In genomic region chr1:155741378-155741945, GRCm38 (mm10) we compare ENCODE assay signal across 8 mouse cellular contexts. TPM values are rescaled to one million over a fixed set of nuclear protein-coding genes. Genes with fewer than 3 reads are reported as not detected.
DNase-seq lines count a peak whose midpoint lies in the region; ATAC-seq and TF ChIP-seq lines count a peak whose summit lies in the region.
"Had no signal": no experiment of that assay in that cellular context is flagged by ENCODE, and none has a peak within 500 bp of the region (broad histone marks: within the 10 kb centered on the region; RNA-seq: fewer than 3 reads in every experiment).

No protein-coding gene starts in this region.

- no peak overlapping the region for H3K27ac ChIP-seq in forebrain, embryonic 16.5 days (ENCODE audit: low read length)
- H3K27ac ChIP-seq in liver, embryonic 12.5 days, result no peak overlapping the region
- H3K27ac ChIP-seq in stomach, postnatal 0 days (replicated peaks), result no peak overlapping the region

- peaks cover 51% of the 10 kb centered on the region for H3K4me1 ChIP-seq in megakaryocyte, embryonic 14.5 days
- H3K4me1 ChIP-seq in forebrain, embryonic 16.5 days (replicated peaks; ENCODE audit: control insufficient read depth, insufficient read depth, low read length), result peaks cover 29% of the 10 kb centered on the region
- H3K4me1 ChIP-seq in liver, embryonic 12.5 days, result peaks cover 25% of the 10 kb centered on the region
- 0 out of 2 replicates have a peak, but pooled peaks cover 6% of the 10 kb centered on the region for H3K4me1 ChIP-seq in stomach, postnatal 0 days (replicated peaks; ENCODE audit: control insufficient read depth, insufficient read depth)

- TF ChIP-seq CTCF in stomach, postnatal 0 days (IDR thresholded peaks at IDR 0.05; ENCODE audit: low read depth), result no peak

- TF ChIP-seq EP300 in stomach, postnatal 0 days (optimal IDR thresholded peaks at IDR 0.05), result no peak

- under 1% methylated on average over 34 of the region's 34 CpGs for WGBS in forebrain, embryonic 16.5 days
- under 1% methylated on average over 34 of the region's 34 CpGs for WGBS in liver, embryonic 12.5 days (ENCODE audit: insufficient replicate concordance)
- WGBS in stomach, postnatal 0 days, result 2% methylated on average over 34 of the region's 34 CpGs

- no peak for ATAC-seq in megakaryocyte, adult 5-6 weeks (ENCODE audit: poor library complexity, severe bottlenecking)
- peak; percentile 21 for ATAC-seq in forebrain, embryonic 16.5 days
- ATAC-seq in liver, embryonic 12.5 days, result no peak
- ATAC-seq in stomach, postnatal 0 days (ENCODE audit: low FRiP score, low TSS enrichment), result no peak

- no peak for DNase-seq in stomach, postnatal 0 days (ENCODE audit: low spot score)
- no peak for DNase-seq in thymus, postnatal 0 days (ENCODE audit: low spot score)
- no peak for DNase-seq in spleen, postnatal 14 days (ENCODE audit: low spot score in 2 of 2)

- peak overlapping the region; percentile 90 for H3K4me2 ChIP-seq in forebrain, embryonic 16.5 days (ENCODE audit: low read length)
- peak overlapping the region; percentile 81 for H3K4me2 ChIP-seq in liver, embryonic 12.5 days
- H3K4me2 ChIP-seq in stomach, postnatal 0 days (replicated peaks; ENCODE audit: low read depth), result peak overlapping the region; percentile 88

- H3K27me3 ChIP-seq in megakaryocyte, embryonic 14.5 days (replicated peaks), result peaks cover 93% of the 10 kb centered on the region
- peaks cover 60% of the 10 kb centered on the region for H3K27me3 ChIP-seq in forebrain, embryonic 16.5 days (replicated peaks; ENCODE audit: control insufficient read depth, insufficient read depth, low read length)
- peaks cover 89% of the 10 kb centered on the region for H3K27me3 ChIP-seq in liver, embryonic 12.5 days (replicated peaks)
- H3K27me3 ChIP-seq in stomach, postnatal 0 days (ENCODE audit: control insufficient read depth, insufficient read depth, low read length), result peaks cover 46% of the 10 kb centered on the region

- peak overlapping the region; percentile 89 for H3K4me3 ChIP-seq in megakaryocyte, embryonic 14.5 days (replicated peaks)
- peak overlapping the region; percentile 52 for H3K4me3 ChIP-seq in forebrain, embryonic 16.5 days (replicated peaks; ENCODE audit: low read length)
- peak overlapping the region; percentile 57 for H3K4me3 ChIP-seq in liver, embryonic 12.5 days
- peak overlapping the region; percentile 49 for H3K4me3 ChIP-seq in stomach, postnatal 0 days (ENCODE audit: low read depth, low read length)

- no peaks in the 10 kb centered on the region for H3K36me3 ChIP-seq in megakaryocyte, embryonic 14.5 days (replicated peaks; ENCODE audit: low read length)
- no peaks in the 10 kb centered on the region for H3K36me3 ChIP-seq in forebrain, embryonic 16.5 days (ENCODE audit: control insufficient read depth, insufficient read depth)
- H3K36me3 ChIP-seq in liver, embryonic 12.5 days, result no peaks in the 10 kb centered on the region
- H3K36me3 ChIP-seq in stomach, postnatal 0 days (ENCODE audit: control insufficient read depth, insufficient read depth, low read length), result no peaks in the 10 kb centered on the region

- H3K9me3 ChIP-seq in megakaryocyte, embryonic 14.5 days, result no peaks in the 10 kb centered on the region
- no peaks in the 10 kb centered on the region for H3K9me3 ChIP-seq in forebrain, embryonic 16.5 days (ENCODE audit: control insufficient read depth, low read length)
- no peaks in the 10 kb centered on the region for H3K9me3 ChIP-seq in liver, embryonic 12.5 days (replicated peaks)
- no peaks in the 10 kb centered on the region for H3K9me3 ChIP-seq in stomach, postnatal 0 days (ENCODE audit: control insufficient read depth, low read length)

- H3K9ac ChIP-seq in forebrain, embryonic 16.5 days (replicated peaks; ENCODE audit: low read depth, low read length), result peak overlapping the region; percentile 5; the same call in 1 of the 2 replicates
- no peak overlapping the region for H3K9ac ChIP-seq in liver, embryonic 12.5 days
- no peak overlapping the region for H3K9ac ChIP-seq in stomach, postnatal 0 days (ENCODE audit: low read length)

RNA-seq across cellular contexts. Expression of gene Lhx4, which starts 10.0 kb away (rescaled TPM):
- polyA plus RNA-seq in megakaryocyte, embryonic 14.5 days (2012; ENCODE audit: insufficient read depth, low replicate concordance), result not detected in 2 replicates
- not detected in 2 replicates for total RNA-seq in megakaryocyte, adult 5-6 weeks (2015)
- total RNA-seq in megakaryocyte, adult 5-6 weeks (2017), result not detected in 2 replicates
- polyA plus RNA-seq in forebrain, embryonic 16.5 days (2015; fragmentation: Nextera tagmentation; extraction: Ambion mirVana), result not detected in 2 replicates
- polyA plus RNA-seq in liver, embryonic 12.5 days (2016; fragmentation: Nextera tagmentation; extraction: Ambion mirVana), result not detected in 2 replicates
- 0.04 and 0.10 TPM in 2 replicates for polyA plus RNA-seq in stomach, postnatal 0 days (2015; fragmentation: Nextera tagmentation; extraction: Ambion mirVana)
- 0.05 TPM in 1 of 2 replicates, not detected in the other for polyA plus RNA-seq in thymus, postnatal 0 days (2015; fragmentation: Nextera tagmentation; extraction: Ambion mirVana)
- total RNA-seq: heart, postnatal 36 days had no signal
